Comparison of ENCODE assay signal across 10 mouse cellular contexts in genomic region chr1:73963626-73964025, GRCm38 (mm10).
DNase-seq lines count a peak whose midpoint lies in the region; ATAC-seq lines count a peak whose summit lies in the region.
"Had no signal": no experiment of that assay in that cellular context is flagged by ENCODE, and none has a peak within 500 bp of the region (broad histone marks: within the 10 kb centered on the region; RNA-seq: fewer than 3 reads in every experiment).

No protein-coding gene starts in this region.

- H3K27me3 ChIP-seq in midbrain, embryonic 10.5 days (ENCODE audit: low read depth, poor library complexity, severe bottlenecking) = peaks cover 6% of the 10 kb centered on the region; the same call in 1 of the 2 replicates
- H3K27me3 ChIP-seq in midbrain, embryonic 11.5 days (ENCODE audit: control insufficient read depth, insufficient read depth, low read length) = no peaks in the 10 kb centered on the region
- H3K27me3 ChIP-seq in forebrain, embryonic 15.5 days = no peaks in the 10 kb centered on the region
- no peaks in the 10 kb centered on the region for H3K27me3 ChIP-seq in limb, embryonic 10.5 days (ENCODE audit: low read depth, poor library complexity, severe bottlenecking)
- no peaks in the 10 kb centered on the region for H3K27me3 ChIP-seq in neural tube, embryonic 14.5 days (ENCODE audit: control insufficient read depth, insufficient read depth, low read length)
- H3K27me3 ChIP-seq: neural tube, embryonic 12.5 days had no signal

- H3K4me2 ChIP-seq in midbrain, embryonic 11.5 days = no peak overlapping the region
- no peak overlapping the region for H3K4me2 ChIP-seq in forebrain, embryonic 15.5 days (replicated peaks)
- no peak overlapping the region for H3K4me2 ChIP-seq in neural tube, embryonic 14.5 days (ENCODE audit: low read depth, low read length)

- no peak overlapping the region for H3K4me3 ChIP-seq in midbrain, embryonic 10.5 days
- no peak overlapping the region for H3K4me3 ChIP-seq in midbrain, embryonic 11.5 days (ENCODE audit: low read depth, low read length)
- H3K4me3 ChIP-seq in forebrain, embryonic 15.5 days = no peak overlapping the region
- H3K4me3 ChIP-seq in limb, embryonic 10.5 days = no peak overlapping the region
- no peak overlapping the region for H3K4me3 ChIP-seq in neural tube, embryonic 14.5 days (ENCODE audit: low read depth, low read length)
- H3K4me3 ChIP-seq: erythroblast, embryonic 14.5 days; neural tube, embryonic 12.5 days had no signal

- 49% methylated on average over 8 of the region's 8 CpGs for WGBS in midbrain, embryonic 10.5 days
- WGBS in midbrain, embryonic 11.5 days = 41% methylated on average over 8 of the region's 8 CpGs
- WGBS in forebrain, embryonic 15.5 days = 23% methylated on average over 8 of the region's 8 CpGs
- 36% methylated on average over 8 of the region's 8 CpGs for WGBS in limb, embryonic 10.5 days
- 32% methylated on average over 8 of the region's 8 CpGs for WGBS in neural tube, embryonic 14.5 days

- H3K9me3 ChIP-seq in midbrain, embryonic 10.5 days (replicated peaks) = no peaks in the 10 kb centered on the region
- H3K9me3 ChIP-seq in midbrain, embryonic 11.5 days (ENCODE audit: control insufficient read depth, low read length) = no peaks in the 10 kb centered on the region
- H3K9me3 ChIP-seq in forebrain, embryonic 15.5 days = no peaks in the 10 kb centered on the region
- no peaks in the 10 kb centered on the region for H3K9me3 ChIP-seq in limb, embryonic 10.5 days (replicated peaks)
- no peaks in the 10 kb centered on the region for H3K9me3 ChIP-seq in neural tube, embryonic 14.5 days (ENCODE audit: control insufficient read depth, low read length)
- H3K9me3 ChIP-seq: neural tube, embryonic 12.5 days had no signal

- peak overlapping the region; percentile 72 for H3K27ac ChIP-seq in midbrain, embryonic 10.5 days (replicated peaks)
- no peak overlapping the region for H3K27ac ChIP-seq in midbrain, embryonic 11.5 days (ENCODE audit: low read depth, low read length)
- H3K27ac ChIP-seq in forebrain, embryonic 15.5 days (replicated peaks) = peak overlapping the region; percentile 64
- H3K27ac ChIP-seq in limb, embryonic 10.5 days = peak overlapping the region; percentile 83
- peak overlapping the region; percentile 75 for H3K27ac ChIP-seq in neural tube, embryonic 14.5 days (ENCODE audit: low read depth, low read length)

- H3K36me3 ChIP-seq in midbrain, embryonic 10.5 days = no peaks in the 10 kb centered on the region
- H3K36me3 ChIP-seq in midbrain, embryonic 11.5 days (ENCODE audit: control insufficient read depth, insufficient read depth, low read length) = no peaks in the 10 kb centered on the region
- no peaks in the 10 kb centered on the region for H3K36me3 ChIP-seq in forebrain, embryonic 15.5 days
- peaks cover 37% of the 10 kb centered on the region for H3K36me3 ChIP-seq in limb, embryonic 10.5 days
- no peaks in the 10 kb centered on the region for H3K36me3 ChIP-seq in neural tube, embryonic 14.5 days (ENCODE audit: control insufficient read depth, insufficient read depth, low read length)
- H3K36me3 ChIP-seq: neural tube, embryonic 12.5 days had no signal

- no peak overlapping the region for H3K9ac ChIP-seq in midbrain, embryonic 11.5 days (ENCODE audit: low read length)
- H3K9ac ChIP-seq in forebrain, embryonic 15.5 days (replicated peaks) = no peak overlapping the region
- H3K9ac ChIP-seq in neural tube, embryonic 14.5 days (replicated peaks; ENCODE audit: low read depth, low read length) = no peak overlapping the region
- H3K9ac ChIP-seq: neural tube, embryonic 12.5 days had no signal

- no peak for DNase-seq in midbrain, embryonic 10.5 days (ENCODE audit: low spot score)
- no peak for DNase-seq in midbrain, embryonic 11.5 days (ENCODE audit: low spot score, missing footprints)
- DNase-seq in heart, postnatal 4 days = peak; percentile 90
- no peak for DNase-seq in limb, embryonic 10.5 days (ENCODE audit: low spot score)
- no peak for DNase-seq in frontal cortex, postnatal 14 days (ENCODE audit: low spot score in 2 of 2)
- no peak for DNase-seq in spleen, postnatal 4 days (ENCODE audit: low spot score in 2 of 2)

- no peak for ATAC-seq in midbrain, embryonic 11.5 days (ENCODE audit: low FRiP score)
- ATAC-seq in forebrain, embryonic 15.5 days (replicated peaks) = no peak
- no peak for ATAC-seq in neural tube, embryonic 14.5 days (ENCODE audit: low read depth)

- H3K4me1 ChIP-seq in midbrain, embryonic 10.5 days = peaks cover 42% of the 10 kb centered on the region
- H3K4me1 ChIP-seq in midbrain, embryonic 11.5 days (ENCODE audit: control insufficient read depth, insufficient read depth, low read length) = peaks cover 14% of the 10 kb centered on the region
- H3K4me1 ChIP-seq in forebrain, embryonic 15.5 days = peaks cover 9% of the 10 kb centered on the region
- H3K4me1 ChIP-seq in limb, embryonic 10.5 days = peaks cover 64% of the 10 kb centered on the region
- H3K4me1 ChIP-seq in neural tube, embryonic 14.5 days (ENCODE audit: control insufficient read depth, insufficient read depth, low read length) = peaks cover 10% of the 10 kb centered on the region; the same call in 1 of the 2 replicates
